Mouse (Mus musculus) adrenal gland, postnatal 14 days (tissue): ENCODE results near the gene Gm48552. TPM values are rescaled to one million over a fixed set of nuclear protein-coding genes. Genes with fewer than 3 reads are reported as not detected.

ENCODE experiments used
- DNase-seq: peaks from one replicate; pipeline ENCODE4 v3.0.0; 2021; ENCODE audit warnings: mixed read lengths
- total RNA-seq: library from RNA; stranded (reverse); gene quantifications from 2 replicates; pipeline ENCODE4 v1.2.3, GENCODE M21; 2021

Gene Gm48552
- total RNA-seq, 1 experiment from 2014 or later, result 2.1 TPM

DNA sequence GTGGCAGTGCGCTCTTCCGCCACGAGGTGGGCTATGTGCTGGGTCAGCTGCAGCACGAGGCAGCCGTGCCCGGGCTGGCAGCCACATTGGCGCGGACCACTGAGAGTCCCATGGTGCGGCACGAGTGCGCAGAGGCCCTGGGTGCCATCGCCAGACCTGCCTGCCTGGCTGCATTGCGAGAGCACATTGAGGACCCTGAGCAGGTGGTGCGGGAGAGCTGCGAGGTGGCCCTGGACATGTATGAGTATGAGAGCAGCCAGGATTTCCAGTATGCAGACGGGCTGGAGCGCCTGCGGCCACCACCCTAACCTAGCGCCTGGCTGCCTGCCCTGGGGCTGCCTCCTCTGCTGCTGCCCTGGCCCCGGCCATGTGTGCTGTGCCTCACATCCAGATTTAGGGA is 1.1 kb upstream of the Gm48552 start:
- no peak for DNase-seq

DNA sequence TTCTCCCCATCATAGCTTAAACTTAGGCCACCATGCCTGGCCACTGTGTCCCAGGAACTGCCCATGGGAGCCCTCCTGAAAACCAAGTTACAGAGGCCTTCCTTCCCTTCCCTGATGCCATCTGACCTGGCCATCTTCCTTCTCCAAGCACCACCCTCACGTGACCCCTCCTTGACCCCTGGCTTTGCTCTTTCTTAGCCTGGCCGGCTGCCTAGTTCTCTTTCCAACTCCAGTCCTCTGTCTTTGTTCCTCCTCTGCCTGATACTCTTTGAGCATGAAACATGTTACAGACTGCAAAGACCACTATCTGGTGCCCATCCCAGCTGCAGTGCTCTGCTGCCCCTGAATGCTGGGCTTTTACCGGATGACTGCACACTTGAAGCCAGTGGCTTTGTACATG is 568 bp downstream of the Gm48552 start:
- peak; percentile 78 for DNase-seq

DNA sequence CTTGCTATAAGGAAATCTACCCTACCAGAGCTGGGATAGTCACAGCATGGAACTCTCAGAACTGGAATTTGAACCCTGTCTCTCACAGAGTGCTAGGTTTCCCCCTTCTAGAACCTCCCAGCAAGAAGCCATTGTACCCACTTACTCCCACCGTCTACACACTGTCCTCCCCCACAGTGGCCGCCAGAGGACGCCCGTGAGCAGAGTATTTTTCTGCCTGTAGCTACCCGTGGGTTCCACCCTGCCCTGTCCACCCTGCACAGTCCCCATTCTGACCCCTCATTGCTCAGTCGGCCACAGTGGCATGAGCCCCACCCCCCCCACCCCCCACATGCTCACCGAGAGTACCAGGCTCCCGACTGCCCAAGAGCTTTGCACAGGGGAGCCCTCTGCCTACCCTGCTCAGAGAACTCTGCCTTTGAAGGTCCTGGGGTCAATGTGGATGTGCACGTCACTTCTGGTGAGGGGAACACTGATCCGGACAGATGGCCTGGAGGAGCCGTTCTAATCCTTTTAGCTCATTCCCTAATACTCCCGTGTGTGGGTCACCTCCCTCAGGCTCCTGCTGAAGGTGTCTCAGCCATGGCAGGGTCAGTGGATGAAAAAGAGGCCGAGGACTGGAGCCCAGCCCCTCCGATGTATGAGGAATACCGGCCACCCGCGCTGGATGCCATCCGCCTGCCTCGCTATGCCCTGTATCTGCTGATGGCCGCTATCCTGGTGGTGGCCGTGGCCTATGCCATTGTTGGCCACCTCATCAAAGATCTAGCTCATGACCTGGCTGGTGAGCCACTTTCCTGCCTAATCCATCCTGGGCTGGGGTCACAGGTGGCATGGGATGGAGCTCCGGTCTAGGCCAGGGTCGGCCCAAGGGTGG is 1.2 kb downstream of the Gm48552 start:
- peak; percentile 89 for DNase-seq

- peak; percentile 45 for DNase-seq
Observed at GRCm38 (mm10) chr10:81390678-81390965, 1.8 kb downstream of the Gm48552 start.

GRCm38 (mm10) chr10:81392270-81392669 is 3.5 kb downstream of the Gm48552 start:
- no peak for DNase-seq

- DNase-seq, result no peak
Observed at GRCm38 (mm10) chr10:81392781-81393185, 4.0 kb downstream of the Gm48552 start, which contains the start of gene Smim24. Smim24 (plus strand) TSS chr10:81393051.

DNA sequence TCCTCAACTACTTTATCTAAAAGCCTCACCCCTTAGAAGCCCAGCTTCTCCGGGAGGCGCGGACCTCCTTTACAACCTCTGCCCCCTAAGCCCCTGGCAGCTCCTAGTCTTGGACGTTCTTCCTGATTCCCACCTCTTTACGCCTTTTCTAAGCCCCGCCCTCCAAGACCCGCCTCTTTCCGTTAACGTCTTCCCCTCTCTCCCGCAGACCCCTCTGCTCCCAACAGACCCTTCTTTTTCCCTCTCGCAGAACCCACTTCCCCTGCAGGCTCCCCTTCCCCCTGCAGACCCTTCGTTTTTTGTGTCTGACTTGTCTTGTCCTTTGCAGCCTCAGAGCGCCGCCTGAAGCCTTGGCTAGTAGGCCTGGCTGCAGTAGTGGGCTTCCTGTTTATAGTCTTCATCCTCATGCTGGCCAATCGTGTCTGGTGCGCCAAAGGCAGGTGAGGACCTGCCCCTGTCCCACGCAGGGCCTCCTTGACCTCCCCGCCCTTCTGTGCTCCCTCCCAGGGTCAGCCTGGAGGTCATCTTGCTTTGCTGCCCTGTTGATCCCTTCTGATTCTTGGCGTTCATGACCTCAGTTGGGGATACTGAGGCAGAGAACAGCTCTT is 4.8 kb downstream of the Gm48552 start:
- peak; percentile 38 for DNase-seq

DNA sequence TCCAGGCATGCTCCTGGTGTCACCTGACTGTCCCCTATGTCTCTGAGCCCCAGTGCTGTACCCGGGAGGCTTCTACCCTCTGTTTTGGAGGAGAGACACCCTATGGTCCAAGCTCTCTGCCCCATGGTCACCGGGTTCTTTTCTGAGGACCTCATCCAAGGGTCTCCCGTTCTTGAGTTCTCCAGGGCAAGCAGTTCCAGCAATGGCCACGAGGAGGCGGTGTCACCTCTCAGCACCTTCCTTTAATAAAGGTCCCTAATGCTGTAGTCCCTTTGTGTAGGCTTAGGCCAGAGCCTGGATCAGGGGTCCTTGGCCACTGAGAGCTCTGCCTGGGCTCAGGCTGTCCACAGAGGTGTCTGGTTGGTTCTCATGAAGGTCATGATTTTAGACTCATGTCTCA is 6.3 kb downstream of the Gm48552 start:
- peak; percentile 79 for DNase-seq

DNA sequence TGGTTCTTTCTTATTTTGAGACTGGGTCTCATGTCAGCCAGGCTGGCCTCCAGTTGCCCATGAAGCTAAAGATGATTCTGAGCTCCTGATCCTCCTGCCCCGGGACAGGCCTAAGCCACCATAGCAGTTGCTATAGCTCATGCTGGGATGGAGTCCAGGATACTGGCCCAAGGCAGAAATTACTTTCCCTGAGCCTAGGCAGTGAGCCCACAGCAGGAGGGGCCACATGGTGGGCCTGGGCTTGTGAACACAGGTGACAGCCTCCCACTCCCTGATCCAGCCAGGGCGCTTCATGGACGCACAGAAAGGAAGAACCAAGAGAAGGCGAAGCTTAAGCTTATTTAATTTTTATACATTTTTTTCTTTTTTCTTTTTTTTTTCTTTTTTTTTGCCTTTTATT is 7.1 kb downstream of the Gm48552 start:
- DNase-seq, result no peak

- no peak for DNase-seq
Observed at GRCm38 (mm10) chr10:81396749-81397148, 7.9 kb downstream of the Gm48552 start.

GRCm38 (mm10) chr10:81399296-81399695 is 10.5 kb downstream of the Gm48552 start:
- DNase-seq, result no peak

DNA sequence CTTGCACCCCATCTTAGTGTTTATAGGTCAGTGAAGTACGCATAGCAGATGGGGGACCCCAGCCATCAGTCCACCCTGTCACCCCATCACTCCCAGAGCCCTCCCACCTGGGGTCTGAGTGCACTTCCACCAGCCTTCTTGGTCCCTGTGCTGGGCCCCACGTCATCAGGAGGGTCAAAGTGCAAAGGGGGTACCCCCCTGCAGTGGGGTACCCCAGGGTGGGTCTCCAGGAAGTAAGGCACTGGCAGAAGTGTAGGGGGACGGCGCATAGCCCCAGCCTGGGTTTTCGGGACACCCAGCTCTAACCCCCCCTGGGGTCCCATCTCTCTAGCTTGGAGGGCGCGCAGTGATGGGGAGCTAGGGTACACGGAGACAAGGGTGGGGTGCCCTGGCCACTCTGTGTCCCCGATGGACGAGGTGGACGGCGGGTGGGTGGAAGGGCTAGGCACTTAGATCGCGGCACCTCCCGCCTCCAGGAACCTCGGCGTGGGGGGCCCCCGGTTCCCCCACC is 11.0 kb downstream of the Gm48552 start:
- DNase-seq, result no peak

GRCm38 (mm10) chr10:81400371-81401204 is 11.8 kb downstream of the Gm48552 start:
- no peak for DNase-seq

- no peak for DNase-seq
Observed at GRCm38 (mm10) chr10:81401205-81401520, 12.4 kb downstream of the Gm48552 start.

DNA sequence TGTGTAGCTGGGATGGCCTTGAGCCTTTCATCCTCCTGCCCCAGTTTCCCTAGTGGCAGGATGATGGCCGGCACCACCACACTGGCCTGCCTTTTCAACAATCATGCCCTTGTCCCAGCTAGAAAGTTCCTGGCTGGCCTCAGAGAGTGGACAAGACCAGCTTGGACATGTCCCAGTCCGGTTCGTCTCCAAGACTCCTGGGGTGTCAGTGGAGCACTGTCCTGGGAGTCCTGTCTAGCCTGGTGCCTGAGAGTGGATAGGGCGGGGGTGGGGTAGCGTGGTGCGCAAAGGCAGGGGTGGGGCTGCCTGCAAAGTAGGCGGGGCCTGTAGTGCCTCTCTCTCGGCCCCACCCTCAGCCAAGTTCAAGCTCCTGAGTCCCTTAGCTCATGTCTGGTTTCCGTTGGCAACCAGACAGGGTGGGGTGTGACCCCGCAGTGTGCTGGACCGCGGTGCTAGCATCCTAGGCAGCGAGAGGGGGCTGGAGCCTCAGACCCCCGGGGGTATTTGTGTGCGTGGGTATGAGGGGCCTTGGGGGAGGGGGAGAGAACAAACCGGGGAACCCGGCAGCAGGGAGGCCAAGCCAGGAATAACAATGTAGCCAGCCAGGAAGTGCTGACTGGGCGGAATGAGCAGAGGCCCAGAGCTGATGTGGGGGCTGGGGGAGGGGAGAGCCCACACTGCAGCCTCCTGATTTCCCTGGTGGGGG is 12.9 kb downstream of the Gm48552 start:
- DNase-seq, result peak; percentile 74

- no peak for DNase-seq
Observed at GRCm38 (mm10) chr10:81402227-81402765, 13.5 kb downstream of the Gm48552 start.

GRCm38 (mm10) chr10:81403511-81403910 is 14.7 kb downstream of the Gm48552 start:
- DNase-seq, result no peak

DNA sequence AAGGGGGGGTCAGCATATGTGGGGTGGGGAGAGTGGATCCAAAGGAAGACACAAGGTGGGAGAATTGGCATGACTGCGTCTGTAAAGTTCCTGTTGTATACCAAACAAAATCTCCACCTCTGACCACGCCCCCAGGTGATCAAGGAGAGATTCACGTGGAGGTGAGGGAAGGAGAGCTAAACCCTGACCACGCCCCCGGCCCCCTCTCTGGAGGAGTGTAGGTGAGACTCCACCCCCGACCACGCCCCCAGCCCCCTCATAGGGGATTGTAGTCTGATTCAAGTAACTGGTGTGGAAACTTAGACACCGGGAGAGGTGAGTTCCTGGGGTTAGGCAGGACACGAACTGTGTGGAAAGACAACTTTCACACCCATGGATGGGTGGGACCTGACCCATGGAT is 15.3 kb downstream of the Gm48552 start:
- DNase-seq, result no peak

DNA sequence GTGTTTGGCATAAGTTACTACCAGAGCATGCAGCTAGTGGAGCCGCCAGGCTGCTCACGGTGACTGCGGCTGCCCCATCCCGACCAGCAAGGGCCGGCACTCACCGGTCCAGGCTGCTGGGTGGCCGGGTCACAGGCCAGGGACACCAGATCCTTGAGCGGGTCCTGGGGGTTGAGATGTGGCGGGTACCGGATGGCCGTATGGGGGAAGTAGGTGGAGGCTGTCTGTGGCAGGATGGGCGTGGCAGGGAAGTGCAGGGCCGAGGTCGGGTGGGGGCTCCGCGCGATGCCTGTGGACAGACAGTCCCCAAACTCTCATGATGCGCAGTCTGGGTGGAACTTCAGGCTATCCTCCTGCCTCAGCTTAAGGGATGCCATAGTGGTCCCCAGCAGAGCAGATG is 15.9 kb downstream of the Gm48552 start:
- no peak for DNase-seq

- DNase-seq, result peak; percentile 80
Observed at GRCm38 (mm10) chr10:81405588-81406201, 16.9 kb downstream of the Gm48552 start.
